Mouse (Mus musculus): ENCODE results near the gene Gan.

Gan gene

DNA sequence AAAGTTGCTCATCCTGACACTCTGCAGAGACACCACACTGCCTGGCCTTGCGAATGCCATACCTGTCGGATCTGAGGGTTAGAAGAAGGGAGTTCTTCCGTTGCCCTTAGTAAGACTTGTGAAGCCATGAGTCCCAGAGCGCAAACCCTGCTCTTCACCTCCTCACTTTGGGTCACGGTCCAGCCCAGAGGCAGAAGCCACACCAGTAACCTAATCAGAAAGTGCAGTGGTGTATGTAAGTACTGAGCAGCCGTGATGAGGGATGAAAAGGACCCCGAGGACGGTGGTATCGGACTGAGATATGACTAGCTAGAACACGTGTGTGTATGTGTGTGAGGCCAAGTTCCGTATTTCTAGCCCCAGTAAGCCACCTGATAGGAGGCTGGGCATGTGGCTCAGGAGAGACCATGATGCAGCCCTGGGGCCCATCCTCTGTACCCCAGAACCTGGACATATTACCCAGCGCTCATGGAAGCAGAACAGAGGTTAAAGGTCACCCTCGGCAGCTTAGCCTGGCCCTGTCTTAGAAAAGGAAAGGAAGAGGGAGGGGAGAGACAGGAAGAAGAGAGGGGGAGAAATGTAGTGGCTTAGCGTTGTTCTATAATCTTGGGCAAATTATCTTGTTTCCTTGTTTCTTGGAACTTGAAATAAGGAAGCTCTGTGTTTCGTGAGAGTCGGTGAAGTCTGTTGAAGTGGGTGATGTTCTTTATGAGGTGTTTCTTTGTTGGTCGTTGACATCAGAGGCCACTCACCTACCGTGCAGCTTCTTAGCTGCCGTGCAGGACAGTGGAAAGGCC, 43.5 kb downstream of the Gan start:
- DNase-seq, result no peak

GRCm38 (mm10) chr8:117203085-117203484, 45.1 kb downstream of the Gan start:
- DNase-seq, result no peak

GRCm38 (mm10) chr8:117205884-117206283, 47.9 kb downstream of the Gan start:
- no peak for DNase-seq

- DNase-seq, result peak; percentile 63
Observed at GRCm38 (mm10) chr8:117206636-117207035, 48.7 kb downstream of the Gan start.

DNA sequence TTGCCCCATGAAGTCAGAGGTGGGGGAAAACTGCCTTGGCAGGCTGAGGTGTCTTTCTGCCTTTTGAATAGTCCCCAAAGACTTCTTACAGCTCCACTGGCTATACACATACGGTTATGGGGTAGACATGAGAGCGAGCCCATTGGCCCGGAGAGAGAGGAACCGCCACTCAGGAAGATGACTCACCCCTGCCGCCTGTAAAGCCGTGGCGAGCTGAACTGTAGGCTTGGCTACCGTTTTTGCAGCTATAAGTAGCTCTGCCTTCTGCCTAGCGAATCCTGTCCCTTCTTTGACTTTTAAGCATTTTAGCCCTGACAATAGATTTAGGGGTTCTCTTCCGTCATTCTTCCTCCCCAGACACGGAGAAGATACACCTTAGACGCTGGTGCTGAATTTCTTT, 51.2 kb downstream of the Gan start:
- no peak for DNase-seq

DNA sequence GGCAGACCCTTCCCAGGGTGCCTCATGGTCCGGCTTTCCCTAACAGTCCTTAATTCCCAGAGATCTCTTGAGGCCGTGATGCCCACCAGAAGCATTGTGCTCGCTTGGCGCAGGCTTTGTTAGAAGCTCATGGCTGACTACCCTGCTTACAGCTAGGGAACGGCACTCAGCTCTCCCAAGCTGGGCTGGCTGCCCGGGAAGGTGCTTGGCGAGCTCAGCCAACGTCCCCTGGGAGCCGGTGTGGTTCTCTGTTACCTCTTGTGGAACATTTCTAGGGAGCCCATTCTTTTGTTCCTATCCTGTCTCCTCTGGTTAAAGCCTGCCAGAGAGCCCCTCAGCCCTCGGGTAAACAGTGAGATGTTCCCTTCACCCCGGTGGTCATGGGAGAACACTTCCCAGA, 54.2 kb downstream of the Gan start:
- no peak for DNase-seq

DNA sequence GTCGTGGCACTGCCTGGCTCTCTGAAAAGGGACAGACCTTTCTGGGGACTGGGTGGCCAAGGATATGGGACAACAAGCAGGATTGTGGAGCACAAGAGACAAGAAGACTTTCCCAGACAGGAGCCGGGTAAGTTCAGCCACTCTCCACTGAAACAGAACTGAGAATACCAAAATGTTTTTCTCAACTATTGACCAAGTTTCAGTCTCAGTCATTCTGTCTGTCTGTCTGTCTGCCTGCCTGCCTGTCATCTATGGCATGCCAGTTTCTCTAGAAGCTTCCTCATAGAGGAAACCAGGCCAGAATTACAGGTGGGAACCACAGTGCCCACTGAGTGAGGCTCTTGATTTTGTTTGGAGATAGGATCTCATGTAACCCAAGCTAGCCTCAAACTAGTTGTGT, 59.8 kb downstream of the Gan start:
- DNase-seq, result no peak

GRCm38 (mm10) chr8:117222396-117222795, 64.5 kb downstream of the Gan start:
- no peak for DNase-seq

GRCm38 (mm10) chr8:117224630-117225029, 66.7 kb downstream of the Gan start:
- peak; percentile 95 for DNase-seq

DNA sequence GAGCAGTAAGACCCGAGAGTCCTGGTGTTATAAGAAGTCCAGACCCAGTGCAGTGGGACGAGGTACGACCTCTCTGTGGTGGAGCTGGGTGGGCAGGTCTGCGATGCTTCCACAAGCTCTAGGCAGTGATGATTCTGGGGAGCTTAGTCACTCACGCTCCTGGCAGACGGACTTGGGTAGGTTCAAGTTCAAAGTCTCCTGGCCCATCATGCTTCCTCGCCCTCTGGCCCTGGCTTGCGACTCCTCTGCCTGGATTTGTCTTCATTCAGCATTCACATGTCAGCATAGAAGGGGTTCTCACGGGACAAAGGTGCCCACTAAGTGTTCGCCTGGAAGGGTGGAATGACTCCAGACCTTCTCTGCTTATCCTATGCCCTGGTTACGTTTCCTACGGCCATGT, 68.4 kb downstream of the Gan start:
- DNase-seq, result no peak

GRCm38 (mm10) chr8:117227339-117227738, 69.4 kb downstream of the Gan start:
- peak; percentile 50 for DNase-seq

DNA sequence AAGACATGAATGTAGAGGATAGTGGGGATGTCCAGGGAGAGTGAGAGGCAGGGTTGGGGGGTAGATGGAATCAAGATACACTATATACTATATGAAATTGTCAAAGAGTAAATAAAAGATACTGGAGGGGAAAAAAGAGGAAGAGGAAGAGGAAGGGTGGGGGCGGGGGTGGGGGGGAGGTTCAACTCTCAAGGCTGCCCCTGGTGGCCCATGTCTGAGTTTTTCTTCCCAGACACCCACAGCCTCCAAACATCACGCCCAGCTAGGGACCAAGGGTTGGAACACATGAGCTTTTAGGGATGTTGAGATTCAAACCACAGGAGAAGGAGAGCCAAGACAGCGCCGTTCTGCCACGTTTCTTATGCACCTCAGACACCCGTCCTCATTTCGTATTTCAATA, 75.3 kb downstream of the Gan start:
- no peak for DNase-seq

DNA sequence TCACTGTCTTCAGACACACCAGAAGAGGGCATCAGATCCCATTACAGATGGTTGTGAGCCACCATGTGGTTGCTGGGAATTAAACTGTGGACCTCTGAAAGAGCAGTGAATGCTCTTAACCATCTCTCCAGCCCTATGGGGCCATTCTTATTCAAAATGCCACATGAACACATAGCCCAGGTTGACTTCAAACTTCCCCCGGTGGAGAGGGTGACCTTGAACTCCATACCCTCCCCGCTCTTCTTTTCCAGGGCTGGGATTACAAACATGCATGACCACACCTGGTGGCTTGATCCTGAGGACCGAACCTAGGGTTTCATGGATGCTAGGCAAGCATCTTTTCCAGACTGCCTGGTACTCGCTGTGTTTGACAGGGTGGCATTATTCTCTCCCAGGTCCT, 78.6 kb downstream of the Gan start:
- DNase-seq, result no peak

DNA sequence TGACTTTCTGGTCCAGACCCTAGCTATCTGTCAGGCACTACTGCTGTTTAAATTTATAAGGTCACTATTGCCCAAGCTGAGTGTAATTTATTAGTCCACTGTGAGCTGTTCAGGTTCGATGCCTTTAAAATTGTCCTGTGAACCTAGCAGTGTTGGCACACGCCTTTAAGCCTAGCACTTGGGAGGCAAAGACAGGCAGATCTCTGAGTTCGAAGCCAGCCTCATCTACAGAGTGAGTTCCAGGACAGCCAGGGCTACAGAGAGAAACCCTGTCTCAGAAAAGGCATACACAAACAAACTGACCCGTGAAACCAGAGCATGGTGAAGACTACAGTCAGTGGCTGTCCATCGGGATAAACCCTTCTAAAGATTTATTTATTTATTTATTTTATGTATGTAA, 82.4 kb downstream of the Gan start:
- no peak for DNase-seq

DNA sequence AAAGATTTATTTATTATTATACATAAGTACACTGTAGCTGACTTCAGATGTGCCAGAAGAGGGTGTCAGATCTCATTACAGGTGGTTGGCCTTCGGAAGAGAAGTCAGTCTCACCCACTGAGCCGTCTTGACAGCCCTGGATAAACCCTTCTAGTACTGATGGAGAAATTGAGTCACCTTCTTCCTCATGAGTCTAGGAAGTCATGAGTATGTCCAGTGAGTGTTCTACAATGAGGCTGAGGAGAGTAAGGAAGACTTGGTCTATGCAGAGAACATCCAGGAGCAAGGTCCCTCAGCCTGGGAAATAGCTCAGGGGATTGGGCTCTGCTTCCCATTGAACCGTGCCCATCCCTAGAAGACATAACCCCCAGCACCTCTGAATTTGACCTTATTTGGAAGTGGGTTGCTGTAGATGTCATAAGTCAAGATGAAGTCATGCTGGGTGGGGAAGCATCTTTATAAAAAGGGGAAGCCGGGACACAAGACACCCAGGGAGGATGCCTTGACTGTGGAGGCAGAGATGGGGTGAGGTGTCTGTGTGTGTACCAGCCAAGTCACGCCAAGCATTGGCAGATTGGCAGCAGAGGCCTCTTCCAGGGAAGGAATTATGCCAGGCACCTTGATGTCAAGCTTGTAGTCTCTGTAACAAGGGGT, 83.0 kb downstream of the Gan start:
- peak; percentile 44 for DNase-seq

DNA sequence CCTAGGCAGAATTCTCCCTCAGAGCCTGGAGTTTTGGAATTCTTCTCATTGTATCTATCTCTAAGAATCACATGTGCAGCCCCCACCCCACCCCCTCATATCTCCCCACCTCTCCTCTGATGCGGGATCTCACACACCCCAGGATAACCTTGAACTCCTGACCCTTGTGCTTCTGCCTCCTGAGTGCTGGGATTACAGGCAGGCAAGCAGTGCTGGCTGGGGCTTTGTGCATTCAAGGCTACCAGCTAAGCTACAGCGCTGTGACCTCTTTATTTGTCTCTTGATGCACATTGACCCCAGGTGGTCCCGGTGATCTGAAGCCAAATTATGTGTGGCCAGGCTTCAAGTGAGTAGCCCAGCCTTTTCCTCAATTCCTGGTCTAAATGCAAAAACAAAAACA, 83.9 kb downstream of the Gan start:
- DNase-seq, result no peak

- no peak for DNase-seq
Observed at GRCm38 (mm10) chr8:117242286-117242685, 84.4 kb downstream of the Gan start.

GRCm38 (mm10) chr8:117244601-117245000, 86.7 kb downstream of the Gan start:
- DNase-seq, result peak; percentile 42

GRCm38 (mm10) chr8:117248341-117248740, 90.4 kb downstream of the Gan start:
- DNase-seq, result no peak

DNA sequence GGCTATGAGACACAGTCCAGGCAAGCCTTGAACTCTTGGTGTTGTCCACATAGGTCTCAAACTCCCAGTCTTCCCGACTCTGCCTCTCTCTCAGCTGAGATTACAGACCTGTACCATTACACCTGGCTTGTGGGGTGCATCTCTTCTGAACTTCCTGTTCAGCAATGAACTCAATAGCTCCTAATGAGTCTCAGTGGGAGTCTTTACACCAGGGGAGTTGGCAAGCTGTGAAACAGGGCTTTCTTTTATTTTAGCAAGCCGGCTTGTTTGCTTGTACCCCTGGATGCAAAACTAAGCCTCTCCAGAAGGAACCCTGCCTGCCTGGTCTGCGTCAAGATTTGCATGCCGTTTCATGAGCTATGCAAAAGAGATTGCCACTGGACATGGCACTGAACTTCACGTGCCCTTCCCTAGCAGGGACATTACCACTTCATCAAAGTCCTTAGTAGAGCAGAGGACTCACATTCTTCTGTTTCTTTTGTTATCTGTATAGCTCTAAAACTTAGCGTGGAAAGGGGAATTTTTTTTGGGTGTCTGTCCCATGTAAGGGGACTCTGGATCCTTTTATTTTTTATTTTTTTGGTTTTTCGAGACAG, 93.2 kb downstream of the Gan start:
- DNase-seq, result no peak

GRCm38 (mm10) chr8:117252650-117253049, 94.7 kb downstream of the Gan start:
- no peak for DNase-seq

DNA sequence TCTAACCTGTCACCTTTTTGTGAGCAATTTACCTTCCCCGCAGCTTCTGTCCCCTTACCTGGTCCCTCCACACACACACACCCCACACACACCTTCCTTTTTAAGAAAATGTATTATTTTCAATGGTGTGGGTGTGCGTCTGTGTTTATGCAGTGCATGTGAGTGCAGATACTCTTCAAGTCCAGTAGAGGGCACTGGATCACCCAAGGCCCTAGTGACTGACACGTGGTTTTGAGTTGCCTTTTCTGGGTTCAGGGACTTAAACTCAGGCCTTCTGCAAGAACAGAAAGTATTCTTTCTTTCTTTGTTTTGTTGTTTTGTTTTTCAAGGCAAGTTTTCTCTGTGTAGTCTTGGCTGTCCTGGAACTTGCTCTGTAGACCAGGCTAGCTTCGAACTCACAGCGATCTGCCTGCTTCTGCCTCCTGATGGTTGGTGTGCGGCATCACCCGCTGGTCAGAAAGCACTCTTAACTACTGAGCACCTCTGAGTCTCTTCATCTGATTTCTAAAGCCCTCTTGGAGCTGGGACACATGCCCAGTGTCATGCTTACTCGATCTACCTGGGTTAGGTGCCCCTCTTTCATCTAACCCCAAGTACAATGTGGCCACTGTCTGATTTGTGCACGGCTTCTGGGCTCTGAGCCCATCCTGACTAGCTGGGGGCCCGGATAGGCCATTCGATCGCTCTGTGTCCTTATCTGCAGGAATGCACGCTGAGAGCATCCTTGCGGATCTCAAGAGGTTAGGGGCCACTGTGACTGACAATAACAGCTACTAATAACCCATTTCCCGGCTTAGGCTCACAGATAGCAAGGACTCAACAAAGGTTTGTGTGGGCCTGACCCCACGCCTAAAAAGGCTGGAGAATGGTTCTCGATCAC, 95.7 kb downstream of the Gan start:
- DNase-seq, result no peak

GRCm38 (mm10) chr8:117254496-117254895, 96.6 kb downstream of the Gan start:
- DNase-seq, result no peak

Data from lung, postnatal 36 days (tissue).